Mouse (Mus musculus) midbrain, postnatal 0 days (tissue): Measurements from ENCODE around the gene Pde4b. TPM values are rescaled to one million over a fixed set of nuclear protein-coding genes. Genes with fewer than 3 reads are reported as not detected.
A peak's percentile ranks its signal among the peaks of the same experiment; 100 is the strongest.

Source experiments
- ATAC-seq: fragments of 200-750 bp; cut with Nextera tagmentation; 2 replicates; pipeline ENCODE4 v1.8.0; 2017; ENCODE audit warnings: moderate number of reproducible peaks, mild to moderate bottlenecking, moderate TSS enrichment, moderate library complexity; ENCODE audit not compliant: low FRiP score
- DNase-seq: peaks from one replicate; pipeline ENCODE4 v3.0.0-alpha.2; 2015; ENCODE audit warnings: low spot score
- H3K27ac ChIP-seq: fragments of 300-500 bp; sonication (generic); 2 replicates; pipeline ENCODE4 v1.5.1; 2014; ENCODE audit warnings: low read depth, mild to moderate bottlenecking, low read length, mixed read lengths
- H3K27me3 ChIP-seq: fragments of 300-500 bp; sonication (generic); 2 replicates; pipeline ENCODE4 v1.6.1; 2014; ENCODE audit warnings: low read length, control low read depth, mixed read lengths; ENCODE audit not compliant: insufficient read depth
- H3K36me3 ChIP-seq: fragments of 300-500 bp; sonication (generic); 2 replicates; pipeline ENCODE4 v1.6.1; 2014; ENCODE audit warnings: low read length, control low read depth, mixed read lengths; ENCODE audit not compliant: insufficient read depth
- H3K4me1 ChIP-seq: fragments of 300-500 bp; sonication (generic); 2 replicates; pipeline ENCODE4 v1.6.1; 2014; ENCODE audit warnings: mild to moderate bottlenecking, control low read depth, antibody characterized with exemption, low read length, mixed read lengths; ENCODE audit not compliant: insufficient read depth
- H3K4me2 ChIP-seq: fragments of 300-500 bp; sonication (generic); 2 replicates; pipeline ENCODE4 v1.6.1; 2014; ENCODE audit warnings: low read depth, mild to moderate bottlenecking, low read length, mixed read lengths; ENCODE audit not compliant: poor library complexity, severe bottlenecking
- H3K4me3 ChIP-seq: fragments of 300-500 bp; sonication (generic); 2 replicates; pipeline ENCODE4 v1.5.1; 2014; ENCODE audit warnings: low read depth, mild to moderate bottlenecking, low read length, moderate library complexity
- H3K9ac ChIP-seq: fragments of 300-500 bp; sonication (generic); replicated peaks from 2 replicates; pipeline ENCODE4 v1.6.1; 2014; ENCODE audit warnings: mild to moderate bottlenecking, low read length, moderate library complexity, mixed read lengths; ENCODE audit not compliant: poor library complexity, severe bottlenecking
- H3K9me3 ChIP-seq: fragments of 300-500 bp; sonication (generic); 2 replicates; pipeline ENCODE4 v1.6.1; 2016; ENCODE audit warnings: low read length, control low read depth
- CTCF ChIP-seq: IDR thresholded peaks from 2 replicates; pipeline ENCODE4 v1.5.1; 2016; ENCODE audit warnings: antibody characterized with exemption, mild to moderate bottlenecking
- WGBS: fragments of 180-500 bp; shearing (Covaris S2); extraction: QIAGEN DNeasy Blood & Tissue Kit; methylation state at CpG from one replicate; pipeline ENCODE4 v1.1.7; 2014; 5-methylcytosine and 5-hydroxymethylcytosine counted together
- polyA plus RNA-seq: library from polyadenylated mRNA; unstranded; fragments of >200 nt; fragmentation: Nextera tagmentation; extraction: Ambion mirVana; gene quantifications from 2 replicates; pipeline ENCODE4 v1.2.1, GENCODE M21; 2015
- total RNA-seq: library from RNA; depleted of rRNA; stranded (reverse); fragments of >200 nt; gene quantifications from 2 replicates; pipeline ENCODE4 v1.2.3, GENCODE M21; 2014

Gene Pde4b
- total and polyA plus RNA-seq, 2 experiments from 2014 or later = 65.5 to 90.1 TPM

- TF ChIP-seq CTCF = no peak
- no peak overlapping the region for H3K4me3 ChIP-seq
- no peak overlapping the region for H3K9ac ChIP-seq
- 54% methylated on average over 4 of the region's 4 CpGs for WGBS
- DNase-seq (peak; percentile 33), ATAC-seq (no peak)
- H3K4me2 ChIP-seq = no peak overlapping the region
- H3K9me3 ChIP-seq = no peaks in the 10 kb centered on the region
- H3K36me3 ChIP-seq = no peaks in the 10 kb centered on the region
- H3K27ac ChIP-seq = no peak overlapping the region
- H3K27me3 ChIP-seq = no peaks in the 10 kb centered on the region
- H3K4me1 ChIP-seq = no peaks in the 10 kb centered on the region
Observed at GRCm38 (mm10) chr4:102307661-102308297, 220.4 kb downstream of the Pde4b start.

GRCm38 (mm10) chr4:102310630-102311029 lies 223.3 kb downstream of the Pde4b start:
- H3K4me2 ChIP-seq = no peak overlapping the region
- H3K9me3 ChIP-seq = no peaks in the 10 kb centered on the region
- no peak overlapping the region for H3K4me3 ChIP-seq
- no peak for ATAC-seq
- H3K9ac ChIP-seq = no peak overlapping the region
- no peak for TF ChIP-seq CTCF
- no peak overlapping the region for H3K27ac ChIP-seq
- H3K36me3 ChIP-seq = no peaks in the 10 kb centered on the region
- H3K4me1 ChIP-seq = no peaks in the 10 kb centered on the region
- no peaks in the 10 kb centered on the region for H3K27me3 ChIP-seq
- DNase-seq = no peak

- DNase-seq = no peak
- Histone ChIP-seq H3K9ac (no peak overlapping the region), H3K4me2 (no peak overlapping the region), H3K4me1 (no peaks in the 10 kb centered on the region), H3K4me3 (no peak overlapping the region), H3K9me3 (no peaks in the 10 kb centered on the region), H3K36me3 (no peaks in the 10 kb centered on the region), H3K27me3 (no peaks in the 10 kb centered on the region), H3K27ac (no peak overlapping the region)
- TF ChIP-seq CTCF = no peak
- 93% methylated on average over 2 of the region's 2 CpGs for WGBS
- no peak for ATAC-seq
Observed at GRCm38 (mm10) chr4:102316011-102316410, 228.7 kb downstream of the Pde4b start.

- no peak for DNase-seq
- H3K4me3 ChIP-seq = no peak overlapping the region
- H3K4me1 ChIP-seq = no peaks in the 10 kb centered on the region
- no peak overlapping the region for H3K4me2 ChIP-seq
- H3K36me3 ChIP-seq = no peaks in the 10 kb centered on the region
- no peak for ATAC-seq
- H3K27ac ChIP-seq = no peak overlapping the region
- H3K9ac ChIP-seq = no peak overlapping the region
- H3K9me3 ChIP-seq = no peaks in the 10 kb centered on the region
- 72% methylated on average over 5 of the region's 5 CpGs for WGBS
- no peaks in the 10 kb centered on the region for H3K27me3 ChIP-seq
- no peak for TF ChIP-seq CTCF
Observed at GRCm38 (mm10) chr4:102316699-102317285, 229.4 kb downstream of the Pde4b start.

- Histone ChIP-seq H3K9ac (no peak overlapping the region), H3K27me3 (no peaks in the 10 kb centered on the region), H3K9me3 (no peaks in the 10 kb centered on the region), H3K27ac (no peak overlapping the region), H3K4me3 (no peak overlapping the region), H3K4me1 (no peaks in the 10 kb centered on the region), H3K36me3 (no peaks in the 10 kb centered on the region), H3K4me2 (no peak overlapping the region)
- ATAC-seq (no peak), DNase-seq (no peak)
- 81% methylated on average over 6 of the region's 6 CpGs for WGBS
- TF ChIP-seq CTCF = no peak
Observed at GRCm38 (mm10) chr4:102318596-102318995, 231.3 kb downstream of the Pde4b start.

GRCm38 (mm10) chr4:102321340-102321739 lies 234.0 kb downstream of the Pde4b start:
- Histone ChIP-seq H3K27ac (no peak overlapping the region), H3K9ac (no peak overlapping the region), H3K4me3 (no peak overlapping the region), H3K36me3 (no peaks in the 10 kb centered on the region), H3K4me2 (no peak overlapping the region), H3K27me3 (no peaks in the 10 kb centered on the region), H3K4me1 (no peaks in the 10 kb centered on the region), H3K9me3 (no peaks in the 10 kb centered on the region)
- peak; percentile 45; the same call in 1 of the 2 replicates for TF ChIP-seq CTCF
- DNase-seq (no peak), ATAC-seq (no peak)
- 78% methylated on average over 3 of the region's 3 CpGs for WGBS
